Mouse (Mus musculus) small intestine, adult 2 months (tissue): ENCODE results near the gene Nfu1.
"Not testable (repeated sequence)": the region's sequence is repeated elsewhere in the genome, so short reads cannot be mapped to it uniquely, and the experiment has no call there.

Source experiments
- CTCF ChIP-seq: fragments of 200-500 bp; IDR thresholded peaks from 2 replicates; pipeline ENCODE4 v1.5.1; 2012; ENCODE audit warnings: low read depth, mild to moderate bottlenecking, control low read depth, inconsistent platforms, low read length, moderate library complexity, mixed read lengths; ENCODE audit not compliant: insufficient replicate concordance, insufficient read length; ENCODE audit errors: extremely low read depth
- POLR2A ChIP-seq: fragments of 200-500 bp; IDR thresholded peaks from 2 replicates; pipeline ENCODE4 v1.6.1; 2012; ENCODE audit warnings: low read depth, mild to moderate bottlenecking, control low read depth, inconsistent platforms, low read length, moderate library complexity

DNA sequence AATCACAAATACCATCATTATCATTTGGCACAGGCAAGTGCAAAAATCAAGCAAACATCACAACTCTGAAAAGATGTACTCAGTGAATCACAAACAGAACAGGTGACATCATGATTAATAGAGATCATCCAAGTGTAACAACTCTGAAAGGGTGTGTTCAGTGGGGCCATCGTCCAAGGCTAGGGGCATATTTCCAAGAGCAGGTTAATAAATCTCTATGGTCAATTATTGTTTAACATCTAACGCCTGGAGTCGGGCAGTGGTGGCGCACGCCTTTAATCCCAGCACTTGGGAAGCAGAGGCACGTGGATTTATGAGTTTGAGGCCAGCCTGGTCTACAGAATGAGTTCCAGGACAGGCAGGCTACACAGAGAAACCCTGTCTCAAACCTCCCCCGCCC lies 22.3 kb downstream of the Nfu1 start:
- TF ChIP-seq CTCF, POLR2A: not testable (repeated sequence)
